In genomic region chr13:92148858-92149257, GRCm38 (mm10) we compare ENCODE assay signal across 27 mouse cellular contexts. TPM values are rescaled to one million over a fixed set of nuclear protein-coding genes. Genes with fewer than 3 reads are reported as not detected.
"Had no signal": no experiment of that assay in that cellular context is flagged by ENCODE, and none has a peak within 500 bp of the region (broad histone marks: within the 10 kb centered on the region; RNA-seq: fewer than 3 reads in every experiment).

No protein-coding gene starts in this region.

- H3K27ac ChIP-seq: gastrocnemius, adult 2 months; heart, embryonic 10.5 days; hindbrain, embryonic 10.5 days; hindbrain, embryonic 12.5 days; hindbrain, embryonic 14.5 days; intestine, embryonic 15.5 days; layer of hippocampus, adult 2 months; left cerebral cortex, adult 2 months; limb, embryonic 10.5 days; limb, embryonic 12.5 days; liver, embryonic 13.5 days had no signal

- H3K4me3 ChIP-seq: gastrocnemius, adult 2 months; heart, embryonic 10.5 days; heart, embryonic 12.5 days; hindbrain, embryonic 10.5 days; hindbrain, embryonic 12.5 days; intestine, embryonic 15.5 days; layer of hippocampus, adult 2 months; left cerebral cortex, adult 2 months; limb, embryonic 10.5 days; limb, embryonic 12.5 days; liver, embryonic 13.5 days had no signal

- H3K27me3 ChIP-seq: heart, embryonic 12.5 days; hindbrain, embryonic 12.5 days; intestine, embryonic 15.5 days; limb, embryonic 12.5 days; liver, embryonic 13.5 days had no signal

- H3K9ac ChIP-seq: heart, embryonic 12.5 days; hindbrain, embryonic 12.5 days; hindbrain, embryonic 14.5 days; intestine, embryonic 15.5 days; limb, embryonic 12.5 days; liver, embryonic 13.5 days had no signal

- H3K4me2 ChIP-seq: heart, embryonic 12.5 days; hindbrain, embryonic 12.5 days; hindbrain, embryonic 14.5 days; intestine, embryonic 15.5 days; limb, embryonic 12.5 days; liver, embryonic 11.5 days; liver, embryonic 13.5 days had no signal

- H3K36me3 ChIP-seq: heart, embryonic 12.5 days; hindbrain, embryonic 10.5 days; hindbrain, embryonic 12.5 days; intestine, embryonic 15.5 days; limb, embryonic 10.5 days; limb, embryonic 12.5 days; liver, embryonic 13.5 days had no signal

- ATAC-seq: hindbrain, embryonic 16.5 days; inflammation-experienced regulatory T-cells, adult 6 months; intestine, embryonic 15.5 days; intestine, postnatal 0 days had no signal

- DNase-seq: gastrocnemius, adult 2 months; gastrocnemius, postnatal 10 days; gastrocnemius, postnatal 25 days; heart, adult 18-20 months; heart, postnatal 10 days; heart, postnatal 4 days; kidney, adult 18-20 months; kidney, adult 8-10 months; kidney, postnatal 10 days; kidney, postnatal 25 days; kidney, postnatal 4 days; liver; liver, embryonic 13.5 days had no signal

- H3K4me1 ChIP-seq: heart, embryonic 10.5 days; hindbrain, embryonic 10.5 days; hindbrain, embryonic 12.5 days; intestine, embryonic 15.5 days; limb, embryonic 10.5 days; limb, embryonic 12.5 days; liver, embryonic 13.5 days had no signal

RNA-seq across cellular contexts. Expression of gene Rasgrf2, which starts 17.4 kb away (rescaled TPM):
- polyA plus RNA-seq: hindbrain, embryonic 10.5 days; limb, embryonic 12.5 days had no signal
